Mouse (Mus musculus): Measurements from ENCODE around the gene Wnt6.
A peak's percentile ranks its signal among the peaks of the same experiment; 100 is the strongest.

Gene Wnt6

GRCm38 (mm10) chr1:74775816-74776215, 4.1 kb downstream of the Wnt6 start:
- DNase-seq (ENCODE audit: low spot score): peak; percentile 51

- DNase-seq (ENCODE audit: low spot score): no peak
Measured at GRCm38 (mm10) chr1:74778934-74779486, 7.3 kb downstream of the Wnt6 start.

GRCm38 (mm10) chr1:74782045-74782444, 10.4 kb downstream of the Wnt6 start:
- no peak for DNase-seq (ENCODE audit: low spot score)

- DNase-seq (ENCODE audit: low spot score): no peak
Measured at GRCm38 (mm10) chr1:74783554-74783953, 11.9 kb downstream of the Wnt6 start.

- no peak for DNase-seq (ENCODE audit: low spot score)
Measured at GRCm38 (mm10) chr1:74784041-74784759, 12.5 kb downstream of the Wnt6 start.

- peak; percentile 86 for DNase-seq (ENCODE audit: low spot score)
Measured at GRCm38 (mm10) chr1:74787846-74788245, 16.2 kb downstream of the Wnt6 start.

- no peak for DNase-seq (ENCODE audit: low spot score)
Measured at GRCm38 (mm10) chr1:74788603-74789176, 17.0 kb downstream of the Wnt6 start.

GRCm38 (mm10) chr1:74790095-74790494, 18.4 kb downstream of the Wnt6 start:
- no peak for DNase-seq (ENCODE audit: low spot score)

- DNase-seq (ENCODE audit: low spot score): no peak
Measured at GRCm38 (mm10) chr1:74791249-74791648, 19.6 kb downstream of the Wnt6 start, which contains the start of gene Wnt10a. TSS of gene Wnt10a (plus strand) at chr1:74791516.

- DNase-seq (ENCODE audit: low spot score): peak; percentile 48
Measured at GRCm38 (mm10) chr1:74792831-74793660, 21.4 kb downstream of the Wnt6 start.

GRCm38 (mm10) chr1:74794487-74795144, 22.9 kb downstream of the Wnt6 start:
- peak; percentile 56 for DNase-seq (ENCODE audit: low spot score)

- DNase-seq (ENCODE audit: low spot score): no peak
Measured at GRCm38 (mm10) chr1:74795145-74795529, 23.4 kb downstream of the Wnt6 start.

- DNase-seq (ENCODE audit: low spot score): peak; percentile 83
Measured at GRCm38 (mm10) chr1:74797459-74797858, 25.8 kb downstream of the Wnt6 start.

- no peak for DNase-seq (ENCODE audit: low spot score)
Measured at GRCm38 (mm10) chr1:74800424-74800888, 28.8 kb downstream of the Wnt6 start.

GRCm38 (mm10) chr1:74801631-74802140, 30.0 kb downstream of the Wnt6 start:
- DNase-seq (ENCODE audit: low spot score): no peak

GRCm38 (mm10) chr1:74802795-74803656, 31.3 kb downstream of the Wnt6 start:
- DNase-seq (ENCODE audit: low spot score): peak; percentile 90

- DNase-seq (ENCODE audit: low spot score): no peak
Measured at GRCm38 (mm10) chr1:74804211-74804870, 32.6 kb downstream of the Wnt6 start.

- no peak for DNase-seq (ENCODE audit: low spot score)
Measured at GRCm38 (mm10) chr1:74805340-74805835, 33.7 kb downstream of the Wnt6 start.

GRCm38 (mm10) chr1:74805843-74806242, 34.2 kb downstream of the Wnt6 start:
- no peak for DNase-seq (ENCODE audit: low spot score)

Data from MN1 (cell line).